Mouse (Mus musculus) kidney, adult 2 months (tissue): ENCODE measurements around the gene Dusp11. TPM values are rescaled to one million over a fixed set of nuclear protein-coding genes. Genes with fewer than 3 reads are reported as not detected.
"Not testable (repeated sequence)": the region's sequence is repeated elsewhere in the genome, so short reads cannot be mapped to it uniquely, and the experiment has no call there.

Source experiments
- DNase-seq: peaks from one replicate; pipeline ENCODE4 v3.0.0; 2021
- H3K27ac ChIP-seq: fragments of 200-500 bp; 2 replicates; pipeline ENCODE4 v1.5.1; 2012; ENCODE audit warnings: low read depth, low read length, control low read depth, inconsistent platforms; ENCODE audit not compliant: insufficient read depth
- H3K27me3 ChIP-seq: fragments of 200-500 bp; replicated peaks from 2 replicates; pipeline ENCODE4 v1.6.1; 2012; ENCODE audit warnings: mild to moderate bottlenecking, moderate library complexity, low read length, inconsistent platforms; ENCODE audit not compliant: control insufficient read depth, insufficient read depth
- H3K36me3 ChIP-seq: fragments of 200-500 bp; 2 replicates; pipeline ENCODE4 v1.6.1; 2012; ENCODE audit warnings: mild to moderate bottlenecking, moderate library complexity, low read length, inconsistent platforms; ENCODE audit not compliant: control insufficient read depth, insufficient read depth
- H3K4me1 ChIP-seq: fragments of 200-500 bp; 2 replicates; pipeline ENCODE4 v1.6.1; 2011; ENCODE audit warnings: low read length; ENCODE audit not compliant: control insufficient read depth, insufficient read depth
- H3K4me3 ChIP-seq: fragments of 200-500 bp; 2 replicates; pipeline ENCODE4 v1.5.1; 2011; ENCODE audit warnings: mild to moderate bottlenecking, low read depth, low read length, control low read depth; ENCODE audit not compliant: insufficient read depth
- CTCF ChIP-seq: fragments of 200-500 bp; conservative IDR thresholded peaks from 2 replicates; pipeline ENCODE4 v1.5.1; 2011; ENCODE audit warnings: low read depth, mild to moderate bottlenecking, control low read depth, low read length, moderate library complexity, mixed read lengths; ENCODE audit not compliant: insufficient read depth, insufficient read length
- POLR2A ChIP-seq: fragments of 200-500 bp; IDR thresholded peaks from one replicate; pipeline ENCODE4 v1.6.1; 2011; ENCODE audit warnings: low read depth, low read length, control low read depth
- WGBS: fragments of 180-500 bp; shearing (Covaris S2); methylation state at CpG from one replicate; pipeline ENCODE4 v1.1.7; 2018; 5-methylcytosine and 5-hydroxymethylcytosine counted together
- polyA plus RNA-seq: library from polyadenylated mRNA; depleted of rRNA; stranded (reverse); fragments of >200 nt; gene quantifications from 2 replicates; pipeline ENCODE4 v1.2.3, GENCODE M21; 2012

Gene Dusp11
- polyA plus RNA-seq, 1 experiment, result 36.6 TPM

GRCm38 (mm10) chr6:85984351-85984750 lies 22.9 kb upstream of the Dusp11 start:
- Histone ChIP-seq H3K4me3 (no peak overlapping the region), H3K36me3 (no peaks in the 10 kb centered on the region), H3K4me1 (no peaks in the 10 kb centered on the region), H3K27me3 (no peaks in the 10 kb centered on the region), H3K27ac (no peak overlapping the region)
- WGBS, result 71% methylated on average over 8 of the region's 8 CpGs
- no peak for TF ChIP-seq CTCF
- TF ChIP-seq POLR2A, result no peak
- DNase-seq, result no peak

- not testable (repeated sequence) for DNase-seq, H3K4me1 ChIP-seq
- 81% methylated on average over 4 of the region's 4 CpGs for WGBS
These were observed 17.3 kb upstream of the Dusp11 start for GRCm38 (mm10) chr6:85978736-85979135.

DNA sequence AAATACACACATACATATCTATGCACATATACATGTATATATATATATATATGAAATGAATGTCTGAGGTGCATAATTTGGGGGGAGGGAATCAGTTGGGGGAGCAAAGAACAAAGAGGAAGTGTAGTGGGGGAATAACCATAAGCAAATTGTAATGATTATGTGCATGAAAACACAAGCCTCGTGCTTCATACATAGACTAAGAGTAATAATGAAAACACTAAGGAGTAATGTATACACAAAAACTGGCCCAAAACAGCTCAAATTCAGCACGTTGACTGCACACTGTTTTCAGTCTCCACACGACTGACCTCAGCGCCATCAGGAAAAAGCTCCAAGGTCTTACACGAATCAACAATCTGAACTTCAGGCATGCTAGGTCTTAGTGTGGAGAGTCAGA lies 14.8 kb upstream of the Dusp11 start:
- TF ChIP-seq CTCF (no peak), POLR2A (no peak)
- DNase-seq, result no peak
- no peak overlapping the region for H3K4me3 ChIP-seq
- 80% methylated on average over 5 of the region's 5 CpGs for WGBS
- H3K27ac ChIP-seq, result no peak overlapping the region
- no peaks in the 10 kb centered on the region for H3K27me3 ChIP-seq
- H3K4me1 ChIP-seq, result no peaks in the 10 kb centered on the region
- no peaks in the 10 kb centered on the region for H3K36me3 ChIP-seq

More at GRCm38 (mm10) chr6:85978736-85979135, 17.3 kb upstream of the Dusp11 start:
- not testable (repeated sequence) for H3K27ac ChIP-seq, H3K27me3 ChIP-seq, H3K36me3 ChIP-seq, H3K4me3 ChIP-seq

GRCm38 (mm10) chr6:85975761-85976160 lies 14.3 kb upstream of the Dusp11 start:
- 86% methylated on average over 1 of the region's 1 CpGs for WGBS
- no peak overlapping the region for H3K4me3 ChIP-seq
- H3K36me3 ChIP-seq, result no peaks in the 10 kb centered on the region
- H3K27ac ChIP-seq, result no peak overlapping the region
- no peak for DNase-seq
- no peak for TF ChIP-seq CTCF
- no peak for TF ChIP-seq POLR2A
- H3K4me1 ChIP-seq, result no peaks in the 10 kb centered on the region
- no peaks in the 10 kb centered on the region for H3K27me3 ChIP-seq

- DNase-seq, result no peak
- 80% methylated on average over 10 of the region's 10 CpGs for WGBS
- no peaks in the 10 kb centered on the region for H3K36me3 ChIP-seq
- TF ChIP-seq CTCF (no peak), POLR2A (no peak)
- H3K4me1 ChIP-seq, result no peaks in the 10 kb centered on the region
- H3K27ac ChIP-seq, result no peak overlapping the region
- H3K4me3 ChIP-seq, result no peak overlapping the region
- no peaks in the 10 kb centered on the region for H3K27me3 ChIP-seq
These were observed 13.6 kb upstream of the Dusp11 start for GRCm38 (mm10) chr6:85974941-85975617.

- Histone ChIP-seq H3K27me3 (no peaks in the 10 kb centered on the region), H3K36me3 (no peaks in the 10 kb centered on the region), H3K4me1 (no peaks in the 10 kb centered on the region), H3K27ac (no peak overlapping the region), H3K4me3 (no peak overlapping the region)
- TF ChIP-seq POLR2A (no peak), CTCF (no peak)
- 72% methylated on average over 3 of the region's 3 CpGs for WGBS
- DNase-seq, result no peak
These were observed 11.9 kb upstream of the Dusp11 start for GRCm38 (mm10) chr6:85973336-85973735.

- H3K36me3 ChIP-seq, result no peaks in the 10 kb centered on the region
- H3K27me3 ChIP-seq, result no peaks in the 10 kb centered on the region
- no peak overlapping the region for H3K4me3 ChIP-seq
- WGBS, result 68% methylated on average over 3 of the region's 3 CpGs
- DNase-seq, result no peak
- no peaks in the 10 kb centered on the region for H3K4me1 ChIP-seq
- TF ChIP-seq POLR2A (no peak), CTCF (no peak)
- no peak overlapping the region for H3K27ac ChIP-seq
These were observed 11.2 kb upstream of the Dusp11 start for GRCm38 (mm10) chr6:85972699-85973098.
